Mouse (Mus musculus): ENCODE measurements around the gene Nrn1. TPM values are rescaled to one million over a fixed set of nuclear protein-coding genes. Genes with fewer than 3 reads are reported as not detected.

Nrn1 gene
- polyA plus RNA-seq, 1 experiment = 0.57 TPM

DNA sequence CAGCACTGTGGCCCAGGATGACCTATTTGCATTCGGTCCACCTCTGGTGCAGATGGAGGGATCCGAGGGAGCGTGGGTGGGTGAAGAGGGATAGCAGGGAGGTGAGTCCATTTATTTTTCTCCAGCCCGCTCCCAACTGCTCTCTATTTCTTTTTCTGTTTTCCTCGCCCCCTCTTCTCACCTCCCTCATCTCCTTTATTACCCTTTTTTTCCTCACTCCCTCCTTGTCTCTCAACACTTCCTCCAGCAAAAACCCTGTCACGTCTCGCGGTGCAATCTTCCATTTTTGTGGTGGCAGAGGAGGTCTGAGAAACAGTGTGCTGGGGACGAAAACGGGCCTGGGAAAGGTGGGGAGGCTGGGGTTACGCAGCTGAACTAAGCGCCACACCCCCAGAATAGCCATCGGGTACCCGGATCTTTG, 4.6 kb downstream of the Nrn1 start:
- Histone ChIP-seq H3K27ac (ENCODE audit: insufficient read depth, low read length) (no peak overlapping the region), H3K4me3 (ENCODE audit: extremely low read depth, insufficient read depth, insufficient read length) (no peak overlapping the region), H3K27me3 (ENCODE audit: control insufficient read depth, insufficient read depth, low read length) (peaks cover 32% of the 10 kb centered on the region), H3K36me3 (ENCODE audit: control insufficient read depth, insufficient read depth, low read length) (no peaks in the 10 kb centered on the region), H3K4me1 (ENCODE audit: control insufficient read depth, insufficient read depth, insufficient read length) (peaks cover 3% of the 10 kb centered on the region; the same call in 1 of the 2 replicates)
- TF ChIP-seq CTCF (IDR thresholded peaks at IDR 0.05; ENCODE audit: extremely low read depth, insufficient read depth, insufficient read length, insufficient replicate concordance) (no peak), POLR2A (IDR thresholded peaks at IDR 0.05; ENCODE audit: low read depth, low read length) (no peak)
- 44% methylated on average over 14 of the region's 14 CpGs for WGBS
- DNase-seq (ENCODE audit: low read depth in 1 of 2, low spot score in 2 of 2) = no peak

DNA sequence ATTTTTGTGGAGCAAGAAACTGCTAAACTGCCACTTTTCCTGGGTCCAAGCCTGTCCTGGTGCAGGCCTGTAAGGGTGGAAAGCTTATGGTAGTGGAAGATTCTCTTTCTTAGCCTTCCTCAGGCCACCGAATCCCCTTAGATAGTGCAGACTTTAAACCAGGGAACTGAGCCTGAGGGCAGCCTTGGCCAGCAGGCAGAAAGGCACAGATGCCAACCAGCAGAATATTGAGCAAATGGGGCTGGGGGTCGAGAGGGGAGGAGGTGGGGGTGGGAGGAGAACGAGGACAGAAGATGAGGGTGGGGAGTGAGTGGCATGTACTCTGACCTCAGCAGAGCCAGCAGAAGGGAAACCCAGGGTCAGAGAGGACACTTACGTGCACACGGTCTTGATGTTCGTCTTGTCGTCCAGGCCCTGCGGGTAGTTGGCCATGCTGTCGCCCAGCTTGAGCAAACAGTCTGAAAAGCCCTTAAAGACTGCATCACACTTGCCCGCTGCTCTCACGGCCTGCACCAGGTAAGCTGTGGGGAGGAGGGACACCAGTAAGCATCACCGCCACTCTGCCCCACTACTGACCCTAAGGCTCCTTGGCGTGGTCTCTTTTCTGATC, 5.1 kb downstream of the Nrn1 start:
- WGBS = 53% methylated on average over 13 of the region's 13 CpGs
- TF ChIP-seq CTCF (IDR thresholded peaks at IDR 0.05; ENCODE audit: extremely low read depth, insufficient read depth, insufficient read length, insufficient replicate concordance) (no peak), POLR2A (IDR thresholded peaks at IDR 0.05; ENCODE audit: low read depth, low read length) (no peak)
- no peaks in the 10 kb centered on the region for H3K36me3 ChIP-seq (ENCODE audit: control insufficient read depth, insufficient read depth, low read length)
- H3K4me3 ChIP-seq (ENCODE audit: extremely low read depth, insufficient read depth, insufficient read length) = no peak overlapping the region
- H3K27ac ChIP-seq (ENCODE audit: insufficient read depth, low read length) = no peak overlapping the region
- H3K4me1 ChIP-seq (ENCODE audit: control insufficient read depth, insufficient read depth, insufficient read length) = peaks cover under 1% of the 10 kb centered on the region; the same call in 1 of the 2 replicates
- no peak for DNase-seq (ENCODE audit: low read depth in 1 of 2, low spot score in 2 of 2)
- peaks cover 31% of the 10 kb centered on the region for H3K27me3 ChIP-seq (ENCODE audit: control insufficient read depth, insufficient read depth, low read length)

DNA sequence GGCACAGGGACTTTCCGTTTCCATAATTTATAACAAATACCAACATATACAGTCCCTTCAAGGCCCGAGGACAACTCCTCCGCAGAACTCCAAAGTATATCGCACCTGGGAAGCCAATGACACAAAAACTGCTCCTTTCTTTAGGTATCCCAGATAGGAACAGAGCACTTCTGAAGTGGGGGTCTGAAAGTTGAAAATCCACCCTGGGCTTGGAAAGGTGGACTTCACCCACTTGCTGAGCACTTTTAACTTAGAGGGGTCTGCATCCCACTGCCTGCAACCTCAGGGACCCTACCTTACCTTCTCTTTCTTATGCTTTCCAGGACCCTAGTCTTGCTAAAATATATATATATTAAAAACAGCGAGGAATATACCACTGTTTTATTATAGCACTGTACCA, 6.4 kb downstream of the Nrn1 start:
- no peaks in the 10 kb centered on the region for H3K36me3 ChIP-seq (ENCODE audit: control insufficient read depth, insufficient read depth, low read length)
- H3K27me3 ChIP-seq (ENCODE audit: control insufficient read depth, insufficient read depth, low read length) = peaks cover 31% of the 10 kb centered on the region
- 39% methylated on average over 5 of the region's 5 CpGs for WGBS
- TF ChIP-seq POLR2A (IDR thresholded peaks at IDR 0.05; ENCODE audit: low read depth, low read length) = no peak
- TF ChIP-seq CTCF (IDR thresholded peaks at IDR 0.05; ENCODE audit: extremely low read depth, insufficient read depth, insufficient read length, insufficient replicate concordance) = no peak
- no peak overlapping the region for H3K4me3 ChIP-seq (ENCODE audit: extremely low read depth, insufficient read depth, insufficient read length)
- no peak overlapping the region for H3K27ac ChIP-seq (ENCODE audit: insufficient read depth, low read length)
- no peak for DNase-seq (ENCODE audit: low read depth in 1 of 2, low spot score in 2 of 2)
- no peaks in the 10 kb centered on the region for H3K4me1 ChIP-seq (ENCODE audit: control insufficient read depth, insufficient read depth, insufficient read length)

DNA sequence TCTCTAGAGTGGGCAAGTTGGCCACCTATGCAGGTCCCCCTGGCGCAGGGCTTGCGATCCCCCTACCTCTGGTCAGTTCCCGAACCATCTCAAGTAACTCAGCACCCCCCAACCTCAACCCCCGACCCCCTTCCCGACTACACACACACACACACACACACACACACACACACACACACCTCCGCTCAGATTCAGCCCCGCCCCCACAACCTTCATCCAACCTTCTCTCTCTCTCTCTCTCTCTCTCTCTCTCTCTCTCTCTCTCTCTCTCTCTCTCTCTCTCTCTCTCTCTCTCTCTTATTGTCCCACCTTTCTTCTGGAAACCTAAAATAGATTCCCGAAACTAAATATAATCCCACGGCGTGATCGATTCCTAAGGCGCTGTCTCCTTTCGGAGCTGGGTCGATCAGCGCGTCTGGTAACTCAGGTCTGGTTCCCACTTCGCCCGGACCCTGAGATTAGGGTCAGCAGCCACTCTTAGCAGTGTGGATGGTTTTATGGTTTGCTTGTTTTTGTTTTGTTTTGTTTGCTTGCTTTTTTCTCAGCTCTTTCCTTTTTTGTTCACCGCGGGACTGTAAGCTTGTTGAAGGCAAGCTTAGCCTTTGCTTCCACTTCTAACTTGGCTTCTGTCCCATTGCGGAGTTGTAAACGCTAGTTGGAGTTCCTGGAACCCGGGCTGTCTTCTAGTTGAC, 7.0 kb downstream of the Nrn1 start:
- no peaks in the 10 kb centered on the region for H3K4me1 ChIP-seq (ENCODE audit: control insufficient read depth, insufficient read depth, insufficient read length)
- TF ChIP-seq CTCF (IDR thresholded peaks at IDR 0.05; ENCODE audit: extremely low read depth, insufficient read depth, insufficient read length, insufficient replicate concordance) (no peak), POLR2A (IDR thresholded peaks at IDR 0.05; ENCODE audit: low read depth, low read length) (no peak)
- H3K36me3 ChIP-seq (ENCODE audit: control insufficient read depth, insufficient read depth, low read length) = no peaks in the 10 kb centered on the region
- WGBS = 11% methylated on average over 20 of the region's 23 CpGs
- H3K27me3 ChIP-seq (ENCODE audit: control insufficient read depth, insufficient read depth, low read length) = peaks cover 36% of the 10 kb centered on the region
- no peak overlapping the region for H3K27ac ChIP-seq (ENCODE audit: insufficient read depth, low read length)
- DNase-seq (ENCODE audit: low read depth in 1 of 2, low spot score in 2 of 2) = no peak
- no peak overlapping the region for H3K4me3 ChIP-seq (ENCODE audit: extremely low read depth, insufficient read depth, insufficient read length)

DNA sequence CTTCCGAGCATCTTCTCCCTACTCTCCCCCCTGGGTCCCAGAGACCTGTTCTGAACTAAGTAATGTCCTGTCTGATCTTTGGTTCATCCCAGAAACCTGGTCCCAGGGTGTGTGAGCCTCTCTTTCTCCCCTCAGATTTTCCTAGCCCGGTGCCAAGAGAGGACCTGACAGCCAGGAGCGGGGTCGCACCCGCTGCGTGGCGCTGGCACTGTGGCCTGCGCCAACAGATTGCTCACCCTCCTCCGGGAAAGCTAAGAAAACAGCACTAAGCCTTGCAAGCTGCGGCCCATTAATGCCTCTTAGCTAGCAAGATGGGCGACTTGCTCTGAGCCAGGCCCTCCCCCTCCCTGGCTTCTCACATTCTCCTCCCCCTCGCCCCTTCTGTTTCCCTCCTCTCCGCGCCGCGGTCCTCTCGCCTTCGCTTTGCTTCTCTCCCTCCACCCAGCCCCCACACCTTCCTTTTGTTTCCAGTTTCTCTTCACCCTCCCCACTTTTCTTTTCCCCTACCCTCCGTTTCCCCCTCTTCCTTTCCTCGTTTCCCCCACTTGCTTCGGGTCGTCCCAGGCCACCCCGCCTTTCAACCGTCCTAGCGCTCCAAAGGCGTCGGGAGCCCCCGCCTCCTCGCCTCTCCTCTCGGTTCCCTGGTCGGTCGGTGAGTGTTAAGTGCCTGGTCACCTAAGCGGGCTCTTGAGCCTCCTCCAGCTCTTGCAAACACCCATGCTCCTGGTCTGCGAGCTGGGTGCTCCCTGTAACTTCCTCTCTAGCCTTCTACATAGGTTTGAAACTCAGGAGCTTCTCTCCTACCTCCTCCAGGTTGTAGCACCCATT, 7.8 kb downstream of the Nrn1 start:
- no peak for DNase-seq (ENCODE audit: low read depth in 1 of 2, low spot score in 2 of 2)

DNA sequence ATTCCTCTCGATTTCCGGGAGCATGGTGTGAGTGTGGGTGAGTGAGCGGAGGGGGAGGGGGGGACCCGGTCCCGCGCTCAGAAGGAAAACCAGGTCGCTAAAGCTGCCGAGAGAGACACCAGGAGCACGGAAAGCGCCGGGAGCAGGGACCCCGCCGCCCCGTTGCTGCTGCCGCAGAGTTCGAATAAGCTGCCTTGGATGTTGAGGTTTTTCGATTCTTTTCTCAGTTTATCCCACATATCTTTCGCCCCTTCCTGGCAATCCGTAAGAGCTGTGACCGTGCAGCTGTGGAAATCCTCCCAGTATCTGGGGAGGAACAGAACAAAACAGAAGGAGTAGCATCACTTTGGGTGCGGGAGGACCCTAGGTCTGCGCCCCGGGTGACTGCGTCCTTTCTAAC, 8.4 kb downstream of the Nrn1 start:
- Histone ChIP-seq H3K27ac (ENCODE audit: insufficient read depth, low read length) (no peak overlapping the region), H3K4me3 (ENCODE audit: extremely low read depth, insufficient read depth, insufficient read length) (no peak overlapping the region), H3K36me3 (ENCODE audit: control insufficient read depth, insufficient read depth, low read length) (no peaks in the 10 kb centered on the region), H3K27me3 (ENCODE audit: control insufficient read depth, insufficient read depth, low read length) (peaks cover 32% of the 10 kb centered on the region), H3K4me1 (ENCODE audit: control insufficient read depth, insufficient read depth, insufficient read length) (no peaks in the 10 kb centered on the region)
- WGBS = 6% methylated on average over 24 of the region's 24 CpGs
- TF ChIP-seq CTCF (IDR thresholded peaks at IDR 0.05; ENCODE audit: extremely low read depth, insufficient read depth, insufficient read length, insufficient replicate concordance) = no peak
- no peak for TF ChIP-seq POLR2A (IDR thresholded peaks at IDR 0.05; ENCODE audit: low read depth, low read length)
- DNase-seq (ENCODE audit: low read depth in 1 of 2, low spot score in 2 of 2) = no peak

More for the DNA sequence above, 7.8 kb downstream of the Nrn1 start:
- peak overlapping the region; percentile 14; the same call in 1 of the 2 replicates for H3K4me3 ChIP-seq (ENCODE audit: extremely low read depth, insufficient read depth, insufficient read length)
- no peak overlapping the region for H3K27ac ChIP-seq (ENCODE audit: insufficient read depth, low read length)
- no peaks in the 10 kb centered on the region for H3K36me3 ChIP-seq (ENCODE audit: control insufficient read depth, insufficient read depth, low read length)
- WGBS = 4% methylated on average over 34 of the region's 34 CpGs
- H3K27me3 ChIP-seq (ENCODE audit: control insufficient read depth, insufficient read depth, low read length) = peaks cover 36% of the 10 kb centered on the region
- no peak for TF ChIP-seq POLR2A (IDR thresholded peaks at IDR 0.05; ENCODE audit: low read depth, low read length)
- no peak for TF ChIP-seq CTCF (IDR thresholded peaks at IDR 0.05; ENCODE audit: extremely low read depth, insufficient read depth, insufficient read length, insufficient replicate concordance)
- H3K4me1 ChIP-seq (ENCODE audit: control insufficient read depth, insufficient read depth, insufficient read length) = no peaks in the 10 kb centered on the region
